Mouse (Mus musculus) granulocyte monocyte progenitor cell, adult 5-6 weeks (primary cell): ENCODE results near the gene Timm9. TPM values are rescaled to one million over a fixed set of nuclear protein-coding genes. Genes with fewer than 3 reads are reported as not detected.

Experiments used
- ATAC-seq: replicated peaks from 2 replicates; pipeline ENCODE4 v1.8.0; 2016; ENCODE audit warnings: mild to moderate bottlenecking, moderate TSS enrichment, inconsistent platforms; ENCODE audit not compliant: poor library complexity, severe bottlenecking
- total RNA-seq, 2 experiments: library from RNA; stranded (forward) in 1 of 2; stranded (reverse) in 1 of 2; fragments of 200-712, 200-1000 nt in 1 of 2; fragments of >200 nt in 1 of 2; fragmentation: Nextera tagmentation in 1 of 2; gene quantifications; 2 replicates each; pipeline ENCODE4 v1.2.3; 2014 to 2017

Timm9 gene
- total RNA-seq (2014; fragmentation: Nextera tagmentation) (86.1 and 90.9 TPM in 2 replicates), total RNA-seq (2017) (70.5 and 74.0 TPM in 2 replicates)

DNA sequence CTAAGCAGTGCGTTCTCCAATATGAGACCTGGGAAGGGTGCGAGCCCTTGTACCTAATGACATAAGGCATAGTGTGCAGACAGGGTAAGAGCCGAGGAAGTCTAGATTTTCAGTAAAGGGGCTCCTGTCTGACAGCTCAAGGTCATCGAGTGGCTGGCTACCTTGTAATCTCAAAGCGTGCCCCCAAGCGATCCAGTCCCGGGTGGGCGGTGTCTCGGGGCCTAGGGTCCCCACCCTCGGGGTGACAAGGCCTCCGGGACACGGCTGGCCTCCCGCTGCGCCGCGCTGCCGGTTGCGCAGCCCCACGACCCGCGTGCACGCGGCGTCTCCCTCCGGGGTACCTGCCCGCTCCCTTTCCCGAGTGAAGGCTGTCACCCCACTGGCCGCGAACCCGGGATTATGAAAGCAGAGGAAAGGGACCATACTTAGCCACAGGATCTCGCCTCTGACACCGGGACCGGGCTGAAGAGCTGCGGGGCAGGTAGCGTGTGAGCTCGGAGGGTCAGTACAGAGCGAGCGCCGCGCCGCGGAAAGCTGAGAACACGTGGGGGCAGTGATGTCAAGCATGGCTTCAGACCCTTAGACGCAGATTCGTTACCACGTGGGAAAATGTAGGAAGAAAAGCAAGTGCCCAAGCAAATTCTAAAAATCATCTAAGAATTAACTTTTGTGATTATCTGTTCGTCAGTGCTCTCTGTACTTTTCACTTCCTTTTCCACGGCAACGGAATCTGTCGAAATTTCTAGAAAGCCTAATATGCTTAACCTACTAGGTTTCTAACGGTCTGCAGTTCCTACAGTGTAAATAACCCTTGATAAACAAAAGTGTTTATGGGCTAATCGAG, at the start of gene Timm9, which contains the start of gene 2700049A03Rik:
Timm9 (minus strand) TSS at position 555 of the 844 bp plus-strand sequence.
2700049A03Rik (plus strand) TSS at position 719 of the 844 bp plus-strand sequence.
- peak; percentile 83 for ATAC-seq

DNA sequence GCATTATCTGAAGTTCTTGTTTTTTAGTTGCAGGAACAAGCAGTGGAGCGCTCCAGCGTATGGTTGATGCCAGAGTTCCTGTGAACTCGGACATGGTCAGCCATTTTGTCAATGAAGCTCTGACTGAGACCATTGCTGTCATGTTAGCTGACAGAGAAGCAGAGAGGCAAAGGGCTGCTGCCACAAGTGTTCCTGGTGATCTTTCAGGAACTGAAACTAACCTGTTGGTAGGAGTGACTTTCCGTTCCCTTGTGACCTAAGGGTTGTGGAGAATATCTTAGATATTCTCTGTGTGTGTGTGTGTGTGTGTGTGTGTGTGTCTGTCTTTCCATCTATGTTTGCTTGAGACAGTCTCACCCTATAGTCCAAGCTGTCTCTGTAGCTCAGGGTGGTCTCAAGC, 47.9 kb upstream of the Timm9 start:
- ATAC-seq: peak; percentile 89

DNA sequence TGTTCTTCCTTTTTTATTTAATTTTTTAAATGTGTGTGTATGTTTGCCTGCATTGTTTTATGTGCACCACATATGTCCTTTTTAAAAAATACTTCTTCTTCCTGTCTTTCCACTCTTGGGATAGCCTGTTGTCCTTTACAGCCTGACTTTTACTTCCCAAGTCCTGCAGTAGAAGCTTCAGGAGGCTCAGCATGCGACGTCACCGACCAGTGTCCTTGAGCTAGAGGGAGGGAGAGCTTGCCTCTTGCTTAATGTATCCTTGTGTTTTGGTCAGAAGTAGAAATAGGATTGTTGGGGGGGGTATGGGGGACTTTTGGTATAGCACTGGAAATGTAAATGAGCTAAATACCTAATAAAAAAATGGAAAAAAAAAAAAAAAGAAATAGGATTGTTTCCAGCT, 47.3 kb upstream of the Timm9 start:
- no peak for ATAC-seq

DNA sequence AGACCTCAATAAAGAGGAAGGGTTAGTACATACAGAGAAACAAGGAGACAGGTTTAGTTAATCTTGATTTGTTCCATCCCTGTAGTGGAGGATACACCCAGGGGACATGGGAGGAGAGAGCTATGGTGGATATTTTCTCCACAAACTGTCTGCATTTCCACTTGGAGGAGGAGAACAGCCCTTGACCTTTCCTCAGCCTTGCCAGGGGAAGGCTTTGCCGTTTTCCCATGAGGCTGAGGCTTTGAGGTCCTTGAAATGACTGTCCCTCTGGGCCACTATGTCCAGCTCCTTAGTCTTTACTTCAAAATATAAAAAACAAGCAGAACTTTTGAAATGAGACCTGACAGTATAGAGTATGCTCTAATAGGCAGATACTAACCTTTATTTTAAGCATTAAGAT, 33.4 kb upstream of the Timm9 start:
- ATAC-seq: no peak

DNA sequence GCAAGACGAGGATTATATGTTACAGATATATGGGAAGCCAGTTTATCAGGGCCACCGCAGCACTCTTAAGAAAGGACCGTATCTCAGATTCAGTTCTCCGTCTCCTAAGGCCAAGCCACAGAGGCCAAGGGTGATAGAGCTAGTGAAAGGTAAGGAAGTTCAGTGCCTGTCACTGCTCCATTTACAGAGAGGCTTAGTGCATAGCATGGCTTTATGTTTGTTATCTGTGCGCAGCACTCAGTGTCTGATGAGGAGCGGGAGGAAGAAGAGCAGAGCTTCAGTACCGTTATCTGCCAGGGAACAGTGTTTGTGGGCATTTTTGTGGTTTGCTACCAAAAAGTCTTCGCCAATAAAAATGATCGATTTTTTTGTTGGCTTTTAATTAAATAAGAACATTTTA, 27.9 kb upstream of the Timm9 start:
- ATAC-seq: no peak

DNA sequence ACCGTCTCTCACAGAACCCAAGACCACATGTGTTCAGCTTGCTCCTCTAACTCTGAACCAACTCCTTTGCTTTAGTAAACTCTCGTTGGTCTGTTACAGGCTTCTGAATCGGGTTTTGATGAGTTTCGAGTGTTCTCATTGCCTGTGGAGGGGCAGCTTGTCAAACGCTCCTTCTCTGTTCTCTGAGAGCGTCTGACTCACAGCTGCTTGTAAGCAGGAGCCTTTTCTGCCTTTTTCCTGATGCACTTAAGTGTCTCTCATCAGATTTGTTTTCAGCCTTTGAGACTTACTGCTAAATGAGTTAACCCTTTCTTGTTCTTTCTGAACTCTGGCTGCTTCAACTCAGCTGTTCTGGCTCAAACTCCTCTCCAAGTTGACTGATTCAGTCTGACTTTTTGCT, 21.5 kb upstream of the Timm9 start:
- no peak for ATAC-seq

DNA sequence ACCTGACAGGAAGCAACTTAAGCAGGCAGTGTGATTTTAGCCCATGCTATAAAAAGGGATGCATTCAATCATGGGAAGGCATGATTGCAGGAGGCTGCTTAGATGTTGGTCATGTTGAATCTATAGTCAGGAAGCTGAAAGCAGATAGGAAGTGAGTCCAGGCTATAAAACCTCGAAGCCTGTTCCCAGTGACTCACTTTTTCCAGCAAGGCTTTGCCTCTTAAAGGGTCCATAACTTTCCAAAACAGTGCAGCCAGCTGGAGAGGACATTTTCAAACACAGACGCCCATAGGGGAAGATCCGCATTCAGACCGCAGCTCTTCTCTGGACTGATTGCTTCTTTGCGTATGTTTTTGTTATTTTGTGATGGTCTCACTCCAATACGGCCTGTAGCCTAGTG, 18.5 kb upstream of the Timm9 start:
- no peak for ATAC-seq

DNA sequence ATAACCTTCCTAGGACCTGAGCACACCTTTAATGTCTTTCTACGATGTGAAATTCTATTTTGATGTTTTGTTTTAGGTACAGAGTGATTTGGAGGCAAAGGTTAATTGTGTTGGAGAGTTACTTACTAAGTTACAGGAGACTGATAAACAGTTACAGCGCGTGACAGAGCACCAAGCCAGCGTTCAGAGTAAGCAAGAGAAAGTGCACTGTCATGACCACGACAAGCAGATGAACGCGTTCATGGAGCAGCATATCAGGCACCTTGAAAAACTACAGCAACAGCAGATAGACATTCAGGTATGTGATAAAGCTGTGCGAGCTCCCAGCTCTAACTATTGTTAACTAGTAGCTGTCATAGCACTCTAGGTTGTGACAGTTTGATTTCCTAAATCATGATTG, 13.7 kb upstream of the Timm9 start:
- ATAC-seq: no peak

DNA sequence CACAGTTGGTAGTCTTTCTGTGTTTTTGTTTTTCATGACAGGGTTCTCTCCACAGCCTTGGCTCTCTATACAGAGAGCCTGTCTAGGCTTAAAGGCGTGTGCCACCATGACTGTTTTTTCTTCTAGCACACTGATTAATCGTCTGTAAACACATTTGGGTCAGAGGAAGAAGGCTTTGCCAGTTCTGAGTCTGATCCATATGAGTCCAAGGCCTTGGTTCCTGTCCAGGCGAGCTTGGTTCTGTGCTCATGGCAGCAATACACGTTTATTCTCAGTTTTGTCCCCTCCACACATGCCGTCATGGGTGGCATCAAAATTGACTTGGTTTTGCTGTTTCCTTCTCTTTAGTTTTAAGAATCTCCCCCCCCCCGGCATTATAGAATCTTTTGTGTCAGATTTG, 13.0 kb upstream of the Timm9 start:
- ATAC-seq: no peak

DNA sequence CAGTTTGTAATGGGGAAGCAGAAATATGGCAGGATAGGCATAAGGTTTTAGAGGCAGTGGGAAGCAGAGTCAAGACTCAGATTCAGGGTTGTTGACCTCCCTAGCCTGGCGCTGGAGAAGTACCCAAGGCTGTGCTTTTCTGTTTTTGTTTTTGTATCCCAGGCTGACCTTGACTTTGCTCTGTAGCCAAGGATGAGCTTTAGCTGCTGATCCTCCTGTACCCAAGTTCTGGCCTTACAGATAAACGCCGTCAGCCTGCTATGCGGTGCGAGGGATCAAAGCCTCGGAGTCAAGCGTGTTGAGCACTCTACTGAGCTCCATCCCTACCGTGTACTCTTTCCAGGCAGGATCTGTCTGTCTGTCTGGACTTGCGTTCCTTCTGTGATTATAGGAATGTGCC, 12.3 kb upstream of the Timm9 start:
- no peak for ATAC-seq

DNA sequence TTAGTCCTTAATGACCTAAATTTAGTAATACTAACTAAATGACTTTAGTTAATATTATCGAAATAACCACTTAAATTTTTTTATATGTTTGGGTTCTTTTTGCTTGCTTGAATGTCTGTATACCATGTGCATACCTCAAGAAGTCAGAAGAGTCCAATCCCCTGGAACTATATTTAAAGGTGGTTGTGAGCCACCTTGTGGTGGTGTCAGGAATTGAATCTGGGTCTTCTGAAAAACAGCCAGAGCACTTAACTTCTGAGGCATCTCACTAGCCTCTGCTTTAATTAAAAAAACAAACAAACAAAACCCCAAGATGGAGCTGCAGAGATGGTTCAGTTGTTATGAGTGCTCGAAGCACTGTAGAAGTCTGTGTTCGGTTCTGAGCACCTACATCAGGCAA, 11.2 kb upstream of the Timm9 start:
- 0 out of 2 replicates have a peak, but pooled peaks have one; percentile 30 for ATAC-seq

DNA sequence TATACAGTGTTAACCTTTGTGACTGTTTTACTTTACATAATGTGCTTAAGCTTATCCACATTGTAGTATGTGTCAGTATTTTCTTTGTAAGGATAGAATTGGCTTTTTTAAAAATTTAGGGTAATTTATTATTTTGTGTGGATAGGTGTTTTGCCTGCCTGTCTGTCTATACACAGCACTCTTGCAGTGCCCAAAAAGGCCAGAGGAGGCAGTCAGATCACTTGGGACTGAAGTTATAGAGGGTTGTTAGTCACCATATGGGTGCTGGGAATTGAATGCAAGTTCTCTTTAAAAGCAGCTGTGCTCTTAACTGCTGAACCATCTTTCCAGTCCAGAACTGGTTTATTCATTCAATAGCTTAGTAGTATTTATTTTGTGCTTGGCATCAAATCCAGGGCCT, 4.7 kb upstream of the Timm9 start:
- no peak for ATAC-seq

DNA sequence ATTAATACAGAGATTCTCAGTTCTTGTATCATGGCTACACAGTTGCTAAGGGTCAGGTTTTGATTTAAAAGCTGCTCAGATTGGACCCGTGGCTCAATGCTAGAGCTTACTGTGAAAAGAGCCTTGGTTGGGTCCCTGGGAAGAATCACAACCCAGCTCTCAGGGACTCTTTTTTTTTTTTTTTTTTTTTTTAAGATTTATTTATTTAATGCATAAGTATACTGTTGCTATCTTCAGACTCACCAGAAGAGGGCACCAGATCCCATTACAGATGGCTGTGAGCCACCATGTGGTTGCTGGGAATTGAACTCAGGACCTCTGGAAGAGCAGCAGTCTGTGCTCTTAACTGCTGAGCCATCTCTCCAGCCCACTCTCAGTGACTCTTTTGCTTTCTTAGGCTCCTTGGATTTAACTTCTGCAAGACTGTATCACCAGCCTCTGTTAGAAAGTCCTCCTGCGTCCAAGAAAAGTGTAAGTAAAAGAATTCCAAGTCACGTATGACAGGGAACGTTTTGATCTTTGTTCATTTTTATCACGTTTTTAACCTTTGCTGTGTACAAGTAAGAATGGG, 2.9 kb upstream of the Timm9 start:
- ATAC-seq: no peak

DNA sequence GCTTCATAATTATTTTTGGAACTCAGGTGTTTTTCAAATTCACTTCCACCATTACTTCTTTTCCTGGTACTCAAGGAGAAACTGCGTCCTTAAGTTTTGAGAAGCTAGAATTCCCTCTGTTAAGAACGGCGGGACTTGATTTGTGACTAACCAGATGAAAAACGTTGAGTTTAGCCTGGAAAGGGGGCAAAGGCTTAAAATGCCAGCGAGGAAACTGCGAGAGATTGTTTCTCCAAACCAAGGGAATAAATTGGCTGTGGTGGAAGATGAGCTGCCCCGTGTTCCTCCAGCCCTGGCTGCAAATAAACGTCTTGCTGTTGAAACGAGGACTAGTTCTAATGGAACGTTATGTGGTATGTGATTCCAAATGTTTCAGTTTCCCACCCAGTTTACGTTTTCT, 1.2 kb upstream of the Timm9 start:
- no peak for ATAC-seq

DNA sequence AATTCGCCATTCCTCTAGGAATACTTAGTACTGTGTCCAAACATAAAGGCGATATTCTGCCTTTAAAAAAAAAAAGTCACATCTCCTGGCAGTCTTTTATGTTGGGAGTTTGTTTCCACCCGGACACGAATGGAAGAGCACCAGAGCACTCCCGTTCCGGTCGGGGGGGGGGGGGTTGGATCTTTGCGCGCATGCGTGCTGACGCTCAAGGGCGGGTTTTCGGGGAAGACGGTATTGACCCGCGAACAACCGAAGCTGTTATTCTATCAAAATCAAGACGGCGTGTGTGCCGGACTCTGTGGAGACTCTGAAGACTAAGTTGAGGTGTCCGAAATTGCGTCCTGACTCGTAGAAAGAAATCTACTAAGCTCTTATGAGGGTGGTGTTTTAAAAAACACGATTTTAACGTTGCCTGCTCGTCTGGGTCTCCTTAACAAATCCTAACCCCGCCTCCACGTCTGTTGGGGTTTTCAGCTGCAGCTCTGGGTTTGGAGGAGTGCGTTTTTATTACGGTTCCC, 549 bp upstream of the Timm9 start:
- ATAC-seq: peak; percentile 84

DNA sequence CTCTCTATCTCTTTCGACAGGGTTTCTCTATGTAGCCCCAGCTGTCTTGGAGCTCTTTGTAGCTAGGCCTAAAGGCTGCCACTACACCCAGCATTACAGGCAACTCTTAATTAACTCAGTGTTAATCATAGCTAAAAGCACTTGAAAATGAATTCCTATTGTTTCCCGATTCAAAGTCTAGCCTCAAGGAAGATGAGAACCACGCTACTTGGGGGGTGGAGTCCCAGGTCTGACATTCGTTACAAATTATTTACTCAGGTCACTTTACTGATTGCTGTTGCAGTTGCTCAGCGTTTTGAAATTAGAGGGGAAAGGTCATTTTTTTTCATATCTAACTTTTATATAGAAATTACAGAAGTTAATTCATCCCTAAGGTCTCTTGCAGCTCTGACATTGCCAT, 903 bp downstream of the Timm9 start:
- no peak for ATAC-seq

DNA sequence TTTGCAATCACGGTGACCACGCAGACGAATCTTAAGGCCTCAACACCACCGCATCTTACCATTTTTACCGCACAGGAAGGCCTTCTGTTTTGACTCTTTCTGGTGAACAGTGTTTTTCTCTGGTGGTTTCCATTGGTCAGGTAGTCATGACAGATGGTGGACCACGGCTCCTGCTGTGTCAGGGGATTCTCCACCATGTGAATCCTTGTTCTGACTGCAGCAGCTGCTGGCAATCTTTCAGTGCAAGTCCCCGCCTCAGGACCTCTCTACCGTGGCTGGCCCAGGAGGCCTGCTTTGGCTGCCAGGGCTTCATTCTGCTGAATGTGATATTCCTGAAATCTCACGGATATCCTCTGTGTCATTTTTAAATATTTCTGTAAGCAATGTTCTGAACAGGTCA, 13.2 kb downstream of the Timm9 start:
- no peak for ATAC-seq

DNA sequence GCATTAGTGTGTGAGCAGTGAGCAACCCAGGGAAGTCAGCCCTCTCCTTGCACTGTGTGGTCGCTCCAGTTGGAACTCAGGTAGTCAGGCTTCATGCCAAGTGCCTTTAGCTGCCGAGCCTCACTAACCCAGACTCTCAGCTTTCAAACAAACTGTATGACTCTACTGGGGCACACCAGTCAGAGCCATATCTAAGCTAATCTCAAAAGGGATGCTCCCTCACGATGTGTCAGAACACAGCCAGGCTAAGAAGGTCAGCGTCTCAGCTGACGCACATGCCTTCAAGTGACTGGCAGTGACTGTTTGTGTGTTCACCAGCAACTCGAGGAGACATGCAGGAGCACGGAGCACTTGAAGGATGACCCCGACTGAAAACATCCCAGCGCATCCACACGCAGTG, 13.8 kb downstream of the Timm9 start:
- ATAC-seq: no peak

DNA sequence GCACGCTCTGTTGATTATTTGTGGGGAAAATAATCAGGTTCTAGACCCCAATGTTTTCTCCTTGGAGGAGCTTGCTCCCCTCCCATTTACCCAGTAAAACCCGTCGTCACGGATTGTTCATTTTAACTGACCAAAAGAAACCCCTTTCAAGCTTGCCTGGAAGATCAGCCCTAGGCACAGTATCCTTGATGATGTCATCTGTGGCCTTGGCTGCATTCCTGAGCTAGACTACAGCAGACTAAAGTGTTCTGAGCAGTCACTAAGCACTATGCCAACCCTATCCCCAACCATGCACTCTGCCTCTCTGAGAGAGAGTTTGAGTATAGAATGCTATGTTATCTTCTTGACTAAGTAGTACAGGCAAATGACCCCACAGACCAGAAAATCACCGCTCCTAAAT, 20.1 kb downstream of the Timm9 start:
- no peak for ATAC-seq

DNA sequence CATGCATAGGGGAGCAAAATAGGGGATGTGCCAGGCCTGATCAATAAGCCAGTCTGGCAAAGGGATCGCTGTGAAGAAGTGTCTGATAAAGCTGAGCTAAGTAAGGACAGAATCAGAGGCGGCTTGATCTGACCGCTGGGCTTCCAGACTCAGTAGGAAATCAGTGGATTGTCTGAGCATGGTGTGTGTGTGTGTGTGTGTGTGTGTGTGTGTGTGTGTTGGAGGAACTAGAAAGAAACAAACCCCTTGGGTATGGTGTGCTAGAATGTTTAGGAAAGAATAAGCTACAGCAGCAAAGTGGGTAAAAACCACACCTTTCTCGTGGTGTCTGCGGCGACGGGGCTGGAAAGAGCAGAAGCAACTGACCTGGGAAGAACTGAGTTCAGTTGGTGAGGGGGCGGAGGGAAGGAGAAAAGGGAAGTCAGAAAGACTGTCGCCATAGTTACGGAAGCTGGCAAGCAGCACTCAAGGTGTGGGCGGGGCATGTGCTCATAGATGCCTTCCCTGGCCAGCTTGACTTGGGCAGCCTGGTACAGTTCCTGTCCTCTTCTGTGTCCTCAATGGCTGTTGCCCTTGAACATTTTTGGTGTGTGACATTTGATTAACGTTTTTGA, 22.7 kb downstream of the Timm9 start:
- ATAC-seq: peak; percentile 98

DNA sequence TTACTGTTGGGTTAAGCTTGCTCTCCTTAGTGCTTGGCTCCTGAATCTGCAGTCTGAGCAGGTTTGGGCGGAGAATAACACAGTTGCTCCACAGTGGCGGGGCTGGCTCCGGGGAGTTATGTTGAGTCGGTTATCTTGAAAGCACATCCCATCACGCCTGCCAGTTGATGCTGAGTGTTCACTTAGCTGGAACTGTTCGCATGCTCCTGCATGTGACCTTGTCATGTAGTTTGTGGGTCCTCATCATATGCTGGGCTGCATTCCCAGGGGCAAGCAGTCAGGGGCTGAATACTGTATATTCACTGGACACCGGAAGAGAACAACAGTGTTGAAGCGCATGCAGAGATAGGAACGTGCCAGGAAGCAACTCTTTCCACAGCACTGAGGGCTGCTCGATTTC, 23.4 kb downstream of the Timm9 start:
- no peak for ATAC-seq
